Mouse (Mus musculus) brain, embryonic 18.5 days (tissue): ENCODE results near the gene Sh3bp4.

Source experiments
- DNase-seq: peaks from one replicate; pipeline ENCODE4 v3.0.0-alpha.2; 2012; ENCODE audit warnings: low read depth, low spot score

Sh3bp4 gene

GRCm38 (mm10) chr1:89184111-89184785 lies 114.0 kb downstream of the Sh3bp4 start:
- DNase-seq = no peak

- no peak for DNase-seq
Observed at GRCm38 (mm10) chr1:89184839-89185238, 114.6 kb downstream of the Sh3bp4 start.

GRCm38 (mm10) chr1:89187441-89187840 lies 117.2 kb downstream of the Sh3bp4 start:
- no peak for DNase-seq

GRCm38 (mm10) chr1:89188091-89188490 lies 117.9 kb downstream of the Sh3bp4 start:
- no peak for DNase-seq

GRCm38 (mm10) chr1:89189204-89189603 lies 119.0 kb downstream of the Sh3bp4 start:
- DNase-seq = no peak

GRCm38 (mm10) chr1:89190621-89191020 lies 120.4 kb downstream of the Sh3bp4 start:
- no peak for DNase-seq

- DNase-seq = no peak
Observed at GRCm38 (mm10) chr1:89191127-89191740, 121.0 kb downstream of the Sh3bp4 start.

GRCm38 (mm10) chr1:89192536-89193220 lies 122.5 kb downstream of the Sh3bp4 start:
- DNase-seq = no peak

GRCm38 (mm10) chr1:89193576-89193975 lies 123.4 kb downstream of the Sh3bp4 start:
- no peak for DNase-seq

GRCm38 (mm10) chr1:89195827-89196712 lies 125.9 kb downstream of the Sh3bp4 start:
- DNase-seq = no peak
